Mouse (Mus musculus): Measurements from ENCODE around the gene Klhl35.
A peak's percentile ranks its signal among the peaks of the same experiment; 100 is the strongest.

The Klhl35 gene

DNA sequence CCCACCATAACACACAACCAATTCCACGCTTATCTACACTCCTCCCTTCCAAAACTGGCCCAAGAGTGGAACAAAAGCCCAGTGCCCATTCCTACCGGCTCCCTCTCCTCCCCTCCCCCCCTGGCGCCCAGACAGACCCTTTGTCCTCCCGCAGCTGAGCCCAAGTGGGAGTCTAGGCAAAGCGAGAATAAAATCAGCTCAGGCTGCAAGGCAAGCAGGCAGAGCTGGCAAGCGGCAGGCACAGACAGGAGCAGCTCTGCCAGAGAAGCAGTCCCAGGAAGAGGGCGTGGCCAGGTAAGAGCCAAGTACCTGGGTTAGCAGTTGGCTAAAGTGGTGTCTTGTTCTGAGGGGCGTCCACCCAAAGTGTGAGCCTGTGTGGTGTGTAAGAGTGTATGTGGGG lies at the start of gene Klhl35:
Gene Klhl35 (plus strand): TSS at position 194 of the 400 bp plus-strand sequence.
- DNase-seq (ENCODE audit: low spot score) = no peak

DNA sequence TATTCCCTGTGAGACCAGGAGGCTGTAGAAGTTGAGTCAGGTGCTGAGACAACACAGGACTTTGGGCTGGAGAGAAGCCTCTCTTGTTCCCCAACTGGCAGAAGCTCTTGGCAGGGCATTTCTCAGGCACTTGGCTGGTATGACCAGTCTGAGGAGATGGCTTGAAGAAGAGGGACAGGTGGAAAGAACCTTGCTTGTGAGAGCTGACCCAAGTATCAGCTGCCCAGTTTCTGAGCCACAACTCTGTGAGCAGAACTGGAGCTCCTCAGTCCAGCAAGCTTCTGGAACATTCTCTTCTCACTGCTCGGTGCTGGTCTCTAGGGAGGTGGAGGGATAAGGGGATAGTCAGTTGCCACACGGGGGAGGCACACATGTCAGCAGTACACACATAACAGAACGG lies 46.5 kb upstream of the Klhl35 start:
- no peak for DNase-seq (ENCODE audit: low spot score)

DNA sequence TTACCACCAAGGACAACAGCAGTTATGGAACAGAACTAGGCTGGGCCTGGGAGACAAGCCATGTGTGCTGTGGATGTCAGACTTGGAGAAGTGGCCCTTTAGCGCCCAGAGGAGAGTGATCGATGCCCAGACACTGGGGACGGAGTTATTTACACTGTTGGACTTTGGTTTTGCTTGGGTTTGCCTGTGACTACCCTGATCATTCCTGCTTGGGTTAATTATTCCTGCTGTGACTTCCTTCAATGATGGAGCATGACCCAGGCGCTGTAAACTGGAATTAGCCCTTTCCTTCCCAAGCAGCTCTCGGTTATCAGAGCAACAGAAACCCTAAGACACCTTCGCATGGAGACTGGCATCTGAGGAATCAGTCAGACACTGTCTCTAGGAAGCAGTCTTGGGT lies 44.8 kb upstream of the Klhl35 start:
- DNase-seq (ENCODE audit: low spot score) = no peak

DNA sequence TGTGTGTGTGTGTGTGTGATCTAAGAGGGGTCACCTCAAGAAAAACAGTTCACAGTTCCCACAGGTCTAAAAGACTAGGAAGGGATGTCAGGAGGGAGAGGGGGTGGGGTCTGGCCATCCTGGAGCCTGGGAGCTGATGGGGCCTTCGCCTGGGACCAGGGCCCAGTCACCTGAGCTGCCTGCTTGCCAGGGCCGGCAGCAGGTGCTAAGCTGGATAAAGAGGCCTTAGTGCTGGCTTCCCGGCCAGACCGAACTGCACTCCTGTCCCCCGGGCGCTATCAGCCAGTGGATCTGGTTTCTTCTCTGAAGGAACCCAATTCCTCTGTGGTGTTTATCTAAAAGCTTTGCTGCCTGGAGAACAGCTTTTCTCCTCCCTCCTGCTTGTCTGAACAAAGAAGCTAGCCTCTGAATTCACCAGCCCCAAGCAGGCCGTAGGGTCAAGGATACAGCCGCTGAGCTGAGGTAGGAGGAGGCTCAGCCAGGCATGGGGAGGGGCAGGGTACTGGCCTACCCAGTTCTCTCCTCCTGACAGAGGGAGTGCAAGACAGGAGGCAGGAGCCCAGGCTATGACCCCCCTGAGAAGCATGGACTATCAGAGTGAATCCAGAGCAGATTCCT lies 41.2 kb upstream of the Klhl35 start:
- no peak for DNase-seq (ENCODE audit: low spot score)

DNA sequence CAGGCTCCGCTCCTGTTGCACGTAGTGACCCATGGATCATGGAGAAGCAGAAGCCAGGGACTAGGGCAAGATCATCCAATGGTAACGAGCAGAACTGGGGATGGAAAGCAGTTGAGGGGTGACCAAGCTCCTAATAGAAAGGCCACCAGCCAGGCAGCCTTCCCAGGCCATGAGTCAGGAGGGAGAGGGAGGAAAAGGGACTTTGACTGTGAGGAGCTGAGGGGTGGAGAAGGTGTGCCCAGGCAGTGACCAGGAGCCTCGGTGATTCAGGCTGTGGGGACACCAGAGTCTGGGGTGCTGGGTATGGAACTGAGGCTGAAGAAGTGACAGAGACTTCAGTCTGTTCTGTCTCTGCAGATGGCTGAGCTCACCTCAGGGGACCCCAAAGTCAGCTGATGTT lies 40.1 kb upstream of the Klhl35 start:
- no peak for DNase-seq (ENCODE audit: low spot score)

DNA sequence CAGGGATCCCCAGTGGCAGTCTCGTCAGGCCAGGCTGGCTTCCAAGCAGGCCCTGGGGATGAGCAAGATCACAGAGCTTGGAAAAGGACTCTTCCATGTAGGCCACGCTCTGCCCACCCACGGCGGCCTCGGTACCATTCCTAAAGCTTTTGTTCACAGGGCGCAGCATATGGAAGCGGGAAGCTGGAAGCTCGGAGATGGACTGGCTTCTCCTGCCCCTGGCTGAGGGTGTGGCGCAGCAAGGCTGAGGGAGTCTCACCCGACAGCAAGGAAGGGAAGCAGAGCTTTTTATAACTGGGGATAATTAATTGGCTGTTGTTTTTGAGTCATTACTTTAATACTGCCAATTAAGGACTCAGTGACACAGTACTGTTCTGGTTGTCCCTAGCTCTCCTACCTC lies 38.8 kb upstream of the Klhl35 start:
- no peak for DNase-seq (ENCODE audit: low spot score)

DNA sequence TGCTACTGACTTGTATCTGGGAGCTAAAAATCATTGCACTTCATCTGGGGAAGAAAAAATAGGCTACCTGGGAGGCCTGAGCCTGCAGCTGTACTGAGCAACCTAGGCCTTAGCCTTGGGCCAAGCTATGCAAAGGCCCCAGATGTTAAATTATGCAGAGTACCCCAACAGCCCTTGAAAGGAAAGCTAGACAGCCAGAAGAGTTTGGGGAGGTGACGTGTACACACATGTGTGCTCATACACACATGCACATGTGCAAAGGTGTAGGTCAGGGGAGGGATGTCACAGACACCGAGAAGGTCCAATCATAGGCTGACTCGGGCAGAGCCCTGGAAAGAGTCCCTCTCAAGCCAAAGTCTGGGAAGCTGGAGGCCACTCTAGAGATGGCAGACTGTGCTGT lies 37.8 kb upstream of the Klhl35 start:
- no peak for DNase-seq (ENCODE audit: low spot score)

DNA sequence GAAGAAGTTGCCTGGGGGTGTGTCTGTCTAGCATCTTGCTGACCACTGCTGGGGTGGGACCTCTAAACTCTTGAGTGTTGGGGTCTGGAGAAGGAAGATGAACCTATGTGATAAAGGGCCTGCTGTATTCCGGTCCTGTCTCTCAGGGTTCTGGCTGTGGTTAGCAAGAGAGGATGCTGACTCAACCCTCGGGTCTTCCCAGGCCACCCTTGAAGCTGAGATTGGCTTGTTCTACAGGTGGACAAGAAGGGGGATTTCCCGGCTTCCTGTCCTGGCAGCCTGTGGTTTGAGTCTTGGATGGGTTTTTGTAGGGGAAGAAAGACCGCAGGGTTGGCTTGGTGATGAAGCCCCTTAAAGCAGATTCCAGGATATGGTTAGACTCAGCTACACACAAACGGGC lies 37.0 kb upstream of the Klhl35 start:
- DNase-seq (ENCODE audit: low spot score) = no peak

DNA sequence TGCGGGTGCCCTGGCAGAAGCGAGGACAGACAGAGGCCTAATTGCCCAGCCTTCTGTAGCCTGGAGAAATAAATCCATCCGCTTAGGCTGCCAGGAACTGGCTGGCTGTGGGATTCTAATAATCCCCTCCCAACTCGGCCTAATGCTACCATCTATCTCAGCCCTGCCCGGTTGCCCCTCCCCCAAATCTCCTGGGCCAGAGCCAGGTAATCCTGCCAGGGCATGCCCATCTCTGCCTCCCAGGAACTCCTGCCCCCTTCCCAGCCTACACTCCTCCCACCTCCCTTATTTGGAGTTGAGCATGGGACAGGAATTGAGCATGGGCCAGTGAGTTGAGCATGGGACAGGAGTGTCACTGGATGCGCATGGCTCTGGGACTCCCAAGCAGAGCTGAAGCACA lies 36.0 kb upstream of the Klhl35 start:
- DNase-seq (ENCODE audit: low spot score) = no peak

DNA sequence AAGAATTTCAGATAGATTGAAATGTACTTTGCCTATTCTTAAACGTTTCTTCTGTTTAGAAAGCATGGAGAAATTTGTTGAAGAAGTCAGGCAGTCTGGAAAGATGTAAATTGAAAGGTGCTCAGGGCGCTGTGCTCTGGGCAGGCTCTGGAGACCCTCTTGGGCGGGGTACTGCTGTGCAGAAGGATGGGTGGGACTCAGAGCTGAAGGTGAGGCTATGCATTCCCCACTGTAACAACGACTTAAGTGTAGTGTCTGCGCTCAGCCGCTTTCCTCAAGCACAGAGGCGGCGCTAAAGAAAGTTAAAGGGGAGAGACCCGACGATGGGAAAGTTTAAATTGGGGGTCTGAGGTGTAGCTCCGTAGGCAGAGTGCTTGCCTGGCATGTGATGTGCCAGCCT lies 35.6 kb upstream of the Klhl35 start:
- no peak for DNase-seq (ENCODE audit: low spot score)

DNA sequence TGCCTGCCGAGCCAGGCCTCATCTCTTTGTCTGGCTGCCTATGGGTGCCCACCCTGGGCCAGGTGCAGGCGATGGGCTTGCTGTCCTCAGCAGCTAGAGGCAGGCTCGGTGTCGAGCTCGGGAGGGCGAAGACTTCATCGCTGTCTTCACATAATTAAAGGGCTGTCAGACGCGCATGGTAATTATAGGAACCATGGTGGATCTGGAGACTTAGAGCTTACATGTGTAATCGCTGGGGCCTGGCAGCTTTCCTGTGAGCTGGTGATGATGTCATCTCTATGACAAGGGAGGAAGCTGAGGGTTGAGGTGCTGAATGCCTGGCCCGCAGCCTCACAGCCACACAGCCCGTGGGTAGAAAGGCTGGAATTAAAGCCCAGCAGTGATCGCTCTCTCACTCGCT lies 33.6 kb upstream of the Klhl35 start:
- no peak for DNase-seq (ENCODE audit: low spot score)

DNA sequence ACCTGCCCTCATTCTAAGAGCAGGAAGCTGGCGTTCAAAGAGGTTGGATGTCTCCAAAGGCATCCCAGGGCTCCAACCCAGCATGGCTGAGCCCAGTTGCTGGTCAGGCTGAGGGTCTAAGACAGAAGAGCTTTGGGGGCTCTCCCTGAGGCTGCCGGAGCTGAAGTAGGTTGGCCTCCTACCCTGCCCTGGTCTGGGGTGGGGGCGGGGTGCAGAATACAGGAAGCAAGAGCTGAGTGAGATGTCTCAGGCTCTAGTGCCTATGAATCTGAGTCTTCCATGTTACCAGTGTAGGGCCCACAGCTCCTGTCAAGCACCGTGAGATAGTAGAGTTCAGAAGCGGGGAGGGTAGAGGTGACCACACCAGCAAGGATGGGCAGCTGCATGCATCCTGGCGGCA lies 32.9 kb upstream of the Klhl35 start:
- no peak for DNase-seq (ENCODE audit: low spot score)

DNA sequence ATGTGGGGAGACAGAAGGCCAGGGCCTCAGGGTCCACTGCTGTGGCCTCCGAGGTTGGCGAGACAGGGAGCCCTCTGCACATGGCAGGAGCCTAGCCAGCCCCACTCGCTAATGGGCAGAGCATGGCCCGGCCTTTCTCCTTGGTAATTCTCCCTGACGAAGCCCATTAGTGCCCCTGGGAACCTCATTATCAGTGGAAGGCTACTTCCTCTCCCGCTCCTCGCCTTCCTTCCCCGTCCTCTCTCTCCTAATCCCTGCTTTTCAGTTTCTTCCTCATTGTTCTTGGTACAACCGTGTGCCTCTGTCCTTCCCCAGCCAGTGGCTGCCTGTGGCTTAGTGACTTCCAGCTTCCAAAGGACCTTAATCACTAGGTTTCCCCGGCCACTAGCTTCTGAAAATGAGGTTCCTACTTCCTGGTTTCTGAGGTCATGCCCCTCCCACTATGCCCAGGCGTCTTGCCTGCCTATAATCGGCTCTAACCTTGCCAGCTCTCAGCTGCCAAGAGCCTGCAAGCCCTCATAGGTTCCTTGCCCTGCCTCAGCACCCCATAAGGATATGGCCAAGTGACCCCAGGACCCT lies 31.0 kb upstream of the Klhl35 start:
- DNase-seq (ENCODE audit: low spot score) = no peak

DNA sequence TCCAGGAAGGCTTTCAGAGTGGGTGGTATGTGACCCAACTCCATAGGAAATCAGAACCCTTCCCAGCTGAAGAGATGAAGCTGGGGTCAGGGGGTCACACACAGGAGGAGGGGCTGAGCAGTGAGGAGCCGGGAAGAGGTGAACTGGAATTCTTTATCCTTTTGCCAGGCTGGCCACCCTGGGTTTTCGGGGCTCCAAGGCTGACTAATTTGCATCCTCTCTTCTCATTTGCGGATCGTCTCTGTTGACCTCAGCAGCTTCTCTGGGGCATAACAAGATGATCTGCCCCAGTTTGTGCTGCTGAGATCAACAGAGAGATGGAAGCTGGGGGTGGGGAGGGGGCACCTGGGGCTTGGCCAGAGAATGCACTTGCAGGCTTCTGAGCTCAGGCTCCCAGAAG lies 29.3 kb upstream of the Klhl35 start:
- no peak for DNase-seq (ENCODE audit: low spot score)

DNA sequence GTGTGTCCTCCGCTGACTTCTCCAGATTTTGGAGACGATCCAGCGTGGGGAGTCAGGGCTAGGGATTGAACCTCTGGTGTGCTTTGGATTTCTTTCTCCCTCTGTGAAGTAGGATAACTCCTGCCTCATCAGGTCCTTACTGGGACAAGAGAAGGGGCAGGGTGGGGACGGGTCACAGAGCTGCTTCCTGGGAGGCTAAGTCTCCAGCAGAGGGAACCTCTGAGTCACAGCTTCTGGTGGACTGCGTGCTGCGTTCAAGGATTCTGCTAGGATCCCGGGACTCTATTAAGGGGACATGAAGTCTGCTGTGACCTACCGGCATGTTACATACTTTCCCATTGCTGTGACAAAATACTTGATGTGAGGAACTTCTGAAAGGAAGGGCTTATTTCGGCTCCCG lies 26.9 kb upstream of the Klhl35 start:
- no peak for DNase-seq (ENCODE audit: low spot score)

DNA sequence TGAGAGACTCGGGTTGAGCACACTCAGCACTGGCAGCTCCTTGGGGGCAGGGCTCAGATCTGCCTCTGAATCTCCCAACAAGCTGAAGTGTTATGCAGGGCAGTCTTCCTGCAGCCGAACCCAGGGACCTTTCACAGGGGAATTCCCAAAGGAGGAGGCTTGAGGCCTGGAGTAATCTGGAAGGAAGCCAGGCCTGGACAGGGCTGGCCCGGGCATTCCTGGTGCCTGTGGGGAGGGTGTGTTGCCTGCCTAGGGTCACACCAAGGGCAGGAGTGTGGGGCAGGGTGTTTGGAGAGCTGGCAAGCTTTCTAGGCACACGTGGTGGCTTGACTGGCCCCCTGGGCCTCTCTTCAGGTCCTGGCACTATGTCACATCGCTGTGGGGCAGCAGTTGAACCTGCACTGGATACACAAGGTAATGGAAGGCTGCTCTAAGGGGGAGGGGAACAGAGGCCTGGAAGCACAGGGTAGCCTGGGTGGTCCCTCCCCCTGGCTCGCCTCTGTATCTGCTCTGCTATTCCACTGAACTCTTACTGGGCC lies 24.2 kb upstream of the Klhl35 start:
- no peak for DNase-seq (ENCODE audit: low spot score)

DNA sequence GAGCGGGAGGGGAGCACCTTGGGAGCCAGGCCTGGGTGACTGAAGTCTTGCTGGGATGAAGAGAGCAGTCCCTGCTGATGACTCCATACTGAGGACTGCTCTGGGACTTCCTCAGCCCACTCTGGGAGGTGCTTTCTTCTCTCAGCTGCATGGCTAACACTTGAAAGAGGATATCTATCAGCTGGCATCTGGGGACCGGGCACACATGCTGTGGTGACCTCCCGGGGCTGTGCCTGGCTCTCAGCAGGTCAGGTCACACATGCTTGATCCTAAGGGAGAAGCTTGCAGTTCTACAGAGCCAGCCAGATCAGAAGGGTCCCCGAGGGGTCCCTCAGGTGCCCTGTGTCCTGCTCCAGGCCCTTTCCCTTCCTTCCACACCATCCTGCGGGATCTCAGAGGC lies 22.6 kb upstream of the Klhl35 start:
- no peak for DNase-seq (ENCODE audit: low spot score)

DNA sequence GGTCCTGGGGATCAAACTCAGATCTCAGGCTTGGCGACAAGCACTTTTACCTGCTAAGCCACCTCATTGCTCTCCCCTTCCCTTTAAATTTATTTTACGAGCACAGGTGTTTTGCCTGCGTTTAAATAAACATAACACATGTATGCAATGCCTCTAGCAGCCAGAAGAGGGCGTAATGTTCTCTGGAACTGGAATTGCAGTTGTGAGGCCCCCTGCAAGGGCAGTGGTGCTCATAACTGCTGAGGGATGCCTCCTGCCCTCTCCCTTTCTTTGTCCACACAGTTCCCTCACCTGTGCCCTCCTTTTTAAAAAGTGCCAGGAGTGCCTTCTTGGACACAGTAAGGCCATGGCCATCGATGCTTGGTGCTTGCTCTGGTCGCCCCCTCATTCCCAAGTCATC lies 21.8 kb upstream of the Klhl35 start:
- DNase-seq (ENCODE audit: low spot score) = no peak

DNA sequence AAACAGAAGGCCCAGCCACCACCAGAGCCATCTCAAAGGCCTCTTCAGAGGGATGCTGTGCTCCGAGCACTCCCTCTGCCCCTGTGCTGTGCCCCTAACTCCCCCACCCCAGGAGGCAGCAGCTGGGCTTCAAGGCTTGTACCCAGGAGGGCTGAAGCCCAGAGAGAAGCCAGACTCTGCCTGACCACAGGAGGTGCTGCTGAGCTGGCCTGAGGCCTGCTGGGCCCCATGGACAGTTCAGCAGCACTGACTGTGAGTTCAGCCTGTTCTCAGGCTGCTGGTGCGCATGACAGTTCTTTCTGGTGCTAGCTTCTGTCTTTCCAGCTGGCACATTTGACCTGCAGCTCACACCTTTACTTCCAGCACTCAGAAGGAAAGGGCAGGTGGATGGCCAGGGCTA lies 20.0 kb upstream of the Klhl35 start:
- DNase-seq (ENCODE audit: low spot score) = no peak

DNA sequence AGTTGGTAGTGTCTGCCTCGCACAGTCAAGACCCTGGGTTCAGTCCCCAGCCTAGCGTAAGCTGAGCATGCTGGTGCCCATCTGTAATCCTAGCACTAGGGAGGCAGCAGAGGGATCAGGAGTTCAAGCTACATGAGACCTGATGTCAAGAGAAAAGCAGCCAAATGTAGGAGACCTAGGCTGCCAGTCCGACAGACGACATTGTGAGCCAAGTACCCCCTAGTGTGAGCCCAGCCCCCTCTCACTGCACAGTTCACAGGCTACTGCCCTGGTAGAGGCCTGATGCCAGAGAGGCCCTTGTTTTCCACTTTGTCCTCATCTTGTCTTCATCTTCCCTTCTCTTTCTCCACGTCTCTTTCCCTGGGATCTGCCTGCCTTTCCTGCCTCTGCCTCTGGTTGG lies 18.5 kb upstream of the Klhl35 start:
- DNase-seq (ENCODE audit: low spot score) = no peak

DNA sequence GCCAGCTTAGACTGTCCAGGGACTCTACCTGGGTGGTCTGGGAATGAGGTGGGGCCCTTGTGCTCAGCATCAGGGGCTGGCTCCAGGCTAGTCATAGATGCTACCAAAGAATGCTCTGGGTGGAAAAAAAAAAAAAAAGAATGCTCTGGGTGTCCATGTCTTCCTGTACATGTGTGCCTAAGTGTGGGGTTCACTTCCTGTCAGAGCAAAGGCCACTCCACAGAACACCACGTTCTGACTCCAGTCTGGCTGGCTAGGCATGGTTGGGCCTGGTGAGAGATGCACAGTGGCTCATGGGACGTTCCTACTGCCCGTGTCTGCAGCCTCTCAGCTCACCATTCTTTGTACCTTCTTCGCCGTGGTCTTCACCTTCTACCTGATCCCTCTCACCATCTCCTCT lies 17.2 kb upstream of the Klhl35 start:
- no peak for DNase-seq (ENCODE audit: low spot score)

DNA sequence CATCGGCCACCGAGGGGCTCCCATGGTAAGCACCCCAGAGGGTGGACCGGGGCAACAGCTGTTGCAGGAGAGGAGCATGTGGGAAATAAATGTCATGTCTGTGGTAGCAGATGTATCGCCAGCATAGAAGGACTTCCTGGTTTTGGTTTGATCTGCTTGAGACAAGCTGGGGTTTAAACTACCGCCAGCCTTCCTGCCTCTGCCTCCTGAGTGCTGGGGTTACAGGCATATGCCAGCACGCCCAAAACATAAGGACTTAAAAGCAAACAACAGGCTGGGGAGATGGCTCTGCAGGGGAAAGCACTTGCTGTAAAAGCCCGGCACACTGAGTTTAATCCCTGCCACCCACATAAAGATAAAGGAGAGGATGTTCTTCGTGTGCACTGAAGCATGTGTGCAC lies 16.7 kb upstream of the Klhl35 start:
- DNase-seq (ENCODE audit: low spot score) = no peak

DNA sequence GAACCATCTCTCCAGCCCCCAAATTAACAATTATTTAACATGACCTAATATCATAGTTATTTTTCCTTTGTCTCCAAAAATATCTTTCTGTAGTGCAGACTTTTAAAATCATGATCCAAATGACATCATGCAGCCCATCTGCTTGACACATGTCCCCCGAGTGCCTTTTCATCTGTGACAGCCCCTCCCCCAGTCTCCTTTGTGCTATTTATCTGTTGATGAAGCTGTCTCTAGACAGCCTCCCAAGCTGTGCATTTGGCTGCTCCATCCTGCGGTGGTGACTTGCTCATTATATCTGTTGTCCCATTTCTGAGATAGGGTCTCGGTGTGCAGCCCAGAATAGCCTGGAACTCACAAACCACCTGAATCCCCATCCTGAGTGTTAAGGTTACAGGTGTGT lies 16.1 kb upstream of the Klhl35 start:
- DNase-seq (ENCODE audit: low spot score) = peak; percentile 75

DNA sequence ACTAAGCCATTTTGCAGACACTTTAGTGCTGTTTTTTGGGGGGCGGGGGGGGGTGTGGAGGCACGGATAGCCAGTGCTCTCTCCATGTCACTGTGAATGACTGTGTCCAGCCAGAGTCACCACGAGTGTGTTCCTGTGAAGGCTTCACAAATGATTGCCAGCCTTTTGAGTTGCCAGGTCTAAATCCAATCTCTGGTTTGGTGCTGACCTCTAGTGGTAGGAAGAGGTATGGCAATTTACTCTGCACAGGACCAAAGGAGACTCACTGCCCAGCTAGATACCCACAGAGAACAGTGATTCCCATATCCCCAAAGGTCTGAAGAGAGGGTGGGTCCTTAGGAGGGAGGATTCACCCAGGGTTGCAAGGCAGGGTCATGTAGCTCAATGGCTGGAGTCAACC lies 15.1 kb upstream of the Klhl35 start:
- DNase-seq (ENCODE audit: low spot score) = peak; percentile 88

Measured in layer of hippocampus, adult 9-10 months (tissue).